Mouse (Mus musculus) retina, embryonic 14.5 days (tissue): ENCODE measurements around the gene Tmem131.

Experiments used
- DNase-seq: peaks from one replicate; pipeline ENCODE4 v3.0.0-alpha.2; 2015; ENCODE audit warnings: low spot score

The Tmem131 gene

DNA sequence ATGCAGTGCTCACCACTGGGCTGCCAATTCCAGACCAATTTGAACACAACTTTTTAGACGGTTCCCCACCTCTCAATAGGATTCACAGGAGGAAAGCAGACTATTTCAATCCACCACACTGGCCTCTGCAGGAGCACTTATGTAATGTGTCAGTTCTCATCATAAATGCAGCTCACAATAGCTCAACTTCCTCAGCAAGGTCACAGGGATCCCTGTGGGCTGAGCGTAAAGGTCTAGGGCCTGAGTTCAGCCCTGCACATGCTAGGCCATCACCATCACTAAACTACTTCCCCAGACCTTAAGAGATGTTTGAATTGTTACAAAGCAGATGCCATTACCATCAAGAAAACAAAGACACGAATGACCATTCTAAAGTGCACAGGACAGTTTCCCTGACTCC is 58.9 kb downstream of the Tmem131 start:
- DNase-seq = no peak

DNA sequence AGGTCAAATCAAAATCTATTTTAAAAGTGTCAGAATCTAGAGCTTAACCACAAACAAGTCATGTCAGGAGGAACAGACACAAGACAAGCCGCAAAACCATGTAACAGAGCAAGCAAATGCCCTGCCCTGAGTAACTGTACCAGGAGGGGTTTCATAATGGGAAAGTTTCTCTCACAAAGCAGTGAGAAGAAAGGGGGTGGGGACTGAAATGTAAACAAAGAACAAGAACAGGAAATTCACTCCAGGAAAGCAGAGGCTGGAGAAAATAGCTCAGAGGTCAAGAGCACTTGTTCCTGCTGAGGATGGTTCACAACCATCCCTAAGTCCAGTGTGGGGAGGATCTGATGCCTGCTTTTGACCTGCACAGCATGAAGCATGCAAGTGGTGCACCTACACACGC is 59.7 kb downstream of the Tmem131 start:
- DNase-seq = no peak

DNA sequence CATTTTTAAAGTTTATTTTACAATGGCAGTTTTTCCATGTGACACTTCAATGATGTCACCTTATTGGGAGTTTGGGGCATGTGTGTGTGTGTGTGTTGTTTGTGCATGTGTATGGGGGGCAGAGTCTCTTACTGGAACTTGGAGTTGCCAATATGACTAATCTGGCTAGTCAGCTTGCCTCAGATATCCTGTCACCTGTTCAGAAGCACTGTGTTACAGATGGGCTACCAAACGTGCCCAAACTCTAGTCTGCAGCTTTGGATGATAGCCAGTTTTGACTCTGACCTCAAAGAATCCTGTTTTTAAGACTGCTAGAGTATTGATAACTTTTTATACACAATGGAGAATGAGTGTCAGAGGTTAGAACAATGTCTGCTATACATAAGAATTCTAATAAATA is 64.3 kb downstream of the Tmem131 start:
- no peak for DNase-seq

DNA sequence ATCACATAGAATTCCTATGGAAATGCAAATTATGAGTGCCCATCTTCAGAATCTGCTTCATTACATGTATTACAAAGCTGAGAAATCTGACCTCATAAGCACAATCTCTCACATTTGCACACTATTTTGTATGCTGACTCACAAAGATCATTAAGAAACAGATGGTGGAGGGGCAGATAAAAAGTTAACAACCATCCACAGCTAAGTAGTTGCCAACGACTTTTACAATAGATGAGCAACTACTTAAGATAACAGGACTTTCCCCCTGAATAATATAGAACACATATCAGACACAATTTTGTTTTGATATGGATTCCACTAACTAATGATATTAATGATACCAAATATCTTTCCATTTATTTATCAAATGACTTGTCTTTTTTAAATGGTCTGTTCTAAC is 66.3 kb downstream of the Tmem131 start:
- DNase-seq = no peak

- no peak for DNase-seq
These were observed 68.4 kb downstream of the Tmem131 start for GRCm38 (mm10) chr1:36874874-36875561.

- no peak for DNase-seq
These were observed 72.2 kb downstream of the Tmem131 start for GRCm38 (mm10) chr1:36871238-36871637.

- DNase-seq = no peak
These were observed 72.9 kb downstream of the Tmem131 start for GRCm38 (mm10) chr1:36870518-36870917.

DNA sequence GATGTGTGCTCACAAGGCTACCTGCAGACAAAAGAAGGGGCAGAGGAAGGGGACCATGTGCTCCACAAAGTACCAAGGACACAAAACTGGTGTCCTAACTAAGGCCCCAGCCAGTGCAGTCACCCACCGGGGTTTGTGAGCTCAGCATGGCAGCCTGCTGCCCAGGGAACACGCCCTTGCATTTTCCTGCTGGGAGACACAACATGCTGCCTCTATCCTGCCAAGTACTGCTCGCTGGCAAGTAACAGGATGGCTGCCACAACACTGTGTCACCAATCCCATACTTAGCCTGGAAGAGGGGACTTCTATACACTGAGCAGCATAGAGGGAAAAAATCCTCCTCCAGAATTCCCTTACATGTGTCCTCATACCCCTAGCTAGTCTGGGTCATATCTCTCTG is 78.7 kb downstream of the Tmem131 start:
- DNase-seq = no peak

- DNase-seq = no peak
These were observed 81.7 kb downstream of the Tmem131 start for GRCm38 (mm10) chr1:36861775-36862174.

- DNase-seq = no peak
These were observed 82.6 kb downstream of the Tmem131 start for GRCm38 (mm10) chr1:36860876-36861275.

GRCm38 (mm10) chr1:36860431-36860849 is 83.0 kb downstream of the Tmem131 start:
- DNase-seq = no peak

DNA sequence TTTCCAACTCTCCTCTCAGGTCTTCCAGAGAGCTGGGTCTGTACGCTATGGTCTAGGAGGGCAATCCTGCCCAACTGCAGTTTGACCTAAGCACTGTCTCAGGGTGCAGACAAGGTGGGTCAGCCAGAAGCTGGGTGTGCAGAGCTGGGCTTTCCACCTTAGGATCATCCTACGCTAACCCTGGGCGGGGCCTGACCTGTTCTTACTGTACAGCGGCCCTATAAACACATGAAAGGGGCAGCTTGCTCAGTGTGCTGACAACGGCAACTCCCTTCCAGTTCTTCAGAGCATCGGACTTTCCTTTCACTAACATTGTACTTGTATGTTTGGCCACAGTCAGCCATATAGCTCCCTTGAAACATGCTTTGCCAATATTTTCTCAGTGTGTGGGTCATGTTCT is 86.4 kb downstream of the Tmem131 start:
- DNase-seq = no peak

DNA sequence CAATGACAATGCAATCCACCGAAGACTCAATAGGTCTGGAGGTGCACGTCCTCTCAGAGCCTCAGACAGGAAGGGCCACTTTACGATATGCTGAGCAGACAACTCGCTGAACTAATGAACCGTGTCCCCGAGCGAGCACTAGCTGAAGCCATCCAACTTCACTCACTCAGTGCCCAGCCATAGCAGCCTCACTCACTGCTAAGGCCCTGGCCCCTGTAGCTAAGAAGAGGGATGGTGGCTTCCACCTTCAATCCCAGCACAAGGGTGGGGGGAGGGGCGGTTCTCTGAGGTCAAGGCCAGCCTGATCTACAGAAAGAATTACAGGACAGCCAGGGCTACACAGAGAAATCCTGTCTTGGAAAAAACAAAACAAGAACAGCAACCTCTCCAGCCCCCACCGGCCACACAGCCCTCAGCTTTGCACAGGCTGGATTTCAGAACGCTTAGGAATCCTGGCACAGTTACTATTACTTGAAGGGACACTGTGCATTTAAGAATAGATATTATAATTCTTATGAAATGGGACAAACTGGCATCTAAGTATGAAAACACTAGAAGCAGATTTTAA is 89.2 kb downstream of the Tmem131 start:
- DNase-seq = no peak

DNA sequence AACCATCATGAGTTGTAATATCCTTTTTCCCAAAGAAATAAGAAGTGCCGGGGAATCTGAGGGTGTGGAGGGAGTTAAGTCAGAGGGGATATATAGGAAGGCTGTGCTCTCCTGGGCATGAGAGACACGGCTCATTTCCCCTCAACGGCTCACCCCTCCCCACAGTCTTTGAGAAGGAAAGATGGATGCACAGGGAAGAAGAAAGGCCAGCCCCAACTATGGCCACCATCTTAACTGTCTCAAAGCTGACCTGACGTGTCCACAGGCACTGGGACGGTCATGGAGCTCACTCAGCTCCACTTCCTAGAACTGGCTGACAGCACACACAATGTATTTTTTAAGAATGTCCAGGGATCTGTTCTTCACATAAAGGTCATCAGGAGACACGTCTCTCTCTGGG is 91.4 kb downstream of the Tmem131 start:
- DNase-seq = no peak

DNA sequence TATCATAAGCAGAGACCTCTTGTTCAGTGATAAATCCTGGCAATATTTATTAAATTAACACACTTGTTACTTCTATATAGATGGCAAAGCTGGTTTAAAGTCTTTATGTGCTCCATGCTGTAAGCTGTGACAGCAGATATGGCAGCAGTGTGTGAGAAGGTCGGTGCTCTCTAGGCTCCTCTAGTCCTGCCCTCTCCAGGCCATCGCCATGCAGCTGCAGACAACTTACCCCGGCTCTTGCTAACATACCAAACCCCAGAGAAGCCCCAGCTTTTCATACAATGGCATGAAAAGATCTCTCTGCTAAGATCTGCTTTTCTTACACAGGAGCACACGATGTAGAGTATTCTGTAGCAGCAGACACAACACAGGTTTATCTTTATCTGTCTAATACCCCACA is 92.1 kb downstream of the Tmem131 start:
- DNase-seq = no peak

- DNase-seq = no peak
These were observed 95.4 kb downstream of the Tmem131 start for GRCm38 (mm10) chr1:36848036-36848435.

DNA sequence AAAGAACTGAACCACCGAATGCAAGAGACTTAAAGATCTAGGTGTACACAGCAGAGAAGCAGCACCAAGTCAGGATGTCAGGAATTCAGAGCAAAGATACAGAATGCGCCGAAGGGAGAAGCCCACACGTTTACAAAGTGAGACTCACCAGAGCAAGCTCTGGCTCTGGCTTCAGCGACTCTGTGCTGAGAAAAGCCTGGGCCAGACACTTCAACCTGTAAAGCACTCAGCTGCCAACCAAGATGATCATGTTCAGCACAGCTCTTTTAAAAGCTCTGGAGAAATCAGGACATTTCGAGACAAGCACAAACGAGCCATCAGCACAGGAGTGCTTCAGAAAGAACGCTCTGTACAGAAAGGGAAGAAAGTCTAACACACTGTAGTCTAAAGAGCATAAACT is 96.2 kb downstream of the Tmem131 start:
- DNase-seq = no peak

DNA sequence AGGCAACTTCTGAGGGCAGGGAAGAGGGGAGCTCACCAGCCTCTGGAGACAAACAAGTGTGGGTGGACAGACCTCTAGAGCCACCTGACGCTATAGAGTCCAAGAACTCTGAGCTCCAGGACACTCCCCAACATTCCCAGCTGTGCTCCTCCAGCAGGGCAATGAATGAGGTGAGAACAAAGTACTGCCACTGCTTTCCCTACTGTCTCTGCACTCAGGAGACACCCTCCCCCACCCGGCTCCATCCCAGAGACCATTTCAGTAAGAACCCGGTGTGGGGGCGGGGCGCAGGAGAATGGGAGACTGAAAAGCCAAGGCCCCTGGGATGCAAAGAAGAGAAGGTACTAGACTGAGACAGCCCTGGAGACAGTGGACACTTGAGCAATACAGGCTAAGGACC is 98.4 kb downstream of the Tmem131 start:
- no peak for DNase-seq

DNA sequence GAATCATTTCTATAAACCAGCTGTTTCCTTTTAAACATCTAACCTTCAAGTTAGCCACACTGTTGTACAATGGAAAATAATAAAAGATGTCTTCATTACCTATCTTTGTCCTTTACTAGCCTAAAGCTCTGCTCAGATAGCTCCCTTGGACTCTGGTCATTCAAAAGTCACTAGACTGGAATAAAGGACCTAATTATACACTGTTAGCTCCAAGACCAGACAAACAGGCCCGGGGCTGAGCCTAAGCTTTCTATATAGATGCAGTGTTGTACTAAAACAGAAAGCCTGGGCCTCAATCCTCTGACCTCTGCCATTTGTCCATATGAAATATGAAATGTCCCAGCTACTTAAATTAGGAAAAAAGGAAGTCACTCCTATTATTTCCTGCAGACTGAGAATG is 101.7 kb downstream of the Tmem131 start:
- DNase-seq = peak; percentile 77

- DNase-seq = no peak
These were observed 102.5 kb downstream of the Tmem131 start for GRCm38 (mm10) chr1:36840959-36841358.

DNA sequence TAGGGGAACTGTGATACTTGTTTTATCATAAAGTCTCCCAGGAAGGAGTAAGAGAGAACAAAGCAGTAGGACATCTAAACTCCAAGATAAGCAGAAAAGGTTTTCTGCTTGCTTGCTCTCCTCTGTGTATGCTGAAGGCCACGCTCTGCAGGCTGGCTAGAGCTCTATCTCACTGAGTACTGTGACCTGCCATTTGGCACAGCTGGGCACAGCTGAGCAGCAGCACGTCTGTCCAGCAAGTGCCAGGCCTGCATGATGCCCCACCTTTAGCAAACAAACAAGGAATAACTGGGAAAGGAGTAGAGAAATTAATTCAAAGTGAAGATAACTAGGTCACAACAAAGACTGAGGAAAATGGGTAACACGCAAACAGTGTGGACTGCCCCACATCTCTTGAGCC is 103.6 kb downstream of the Tmem131 start:
- DNase-seq = no peak

- no peak for DNase-seq
These were observed 107.1 kb downstream of the Tmem131 start for GRCm38 (mm10) chr1:36836274-36836954.

DNA sequence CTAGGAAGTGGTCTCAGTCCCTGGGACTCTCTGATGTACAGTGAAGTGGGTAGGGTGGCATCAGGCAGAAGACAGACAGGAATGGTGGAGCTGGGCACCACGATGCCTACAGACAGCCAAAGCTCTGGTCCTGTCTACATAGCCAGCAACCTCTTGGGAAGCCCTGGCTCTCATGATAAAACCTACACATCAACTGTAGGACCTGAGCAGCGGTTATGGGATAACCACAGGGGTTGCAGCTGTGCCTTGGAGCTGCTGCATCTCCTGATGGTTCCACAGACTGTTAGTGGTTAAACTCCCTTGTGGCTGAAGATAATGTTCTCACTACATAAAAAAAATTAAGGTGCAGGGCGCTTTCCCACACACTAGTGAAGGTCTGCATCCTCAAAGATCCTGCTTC is 107.9 kb downstream of the Tmem131 start:
- DNase-seq = no peak

DNA sequence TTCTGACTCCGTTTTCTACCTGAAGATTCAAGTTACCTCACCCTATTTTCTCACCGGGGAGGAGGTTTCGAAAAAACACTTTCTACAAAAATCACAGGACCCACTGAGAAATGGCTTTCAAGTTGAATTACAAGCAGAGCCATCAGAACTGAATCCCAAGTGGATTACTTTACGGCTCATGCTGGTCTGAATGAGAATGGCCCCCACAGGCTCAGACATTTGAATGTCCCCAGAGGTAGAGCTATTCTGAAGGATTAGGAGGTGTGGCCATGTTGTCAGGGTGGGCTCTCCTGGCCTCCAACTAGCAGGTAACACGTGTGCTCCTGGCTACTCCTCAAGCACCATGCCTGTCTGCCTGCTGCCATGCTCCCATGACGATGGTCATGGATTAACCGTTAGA is 109.4 kb downstream of the Tmem131 start:
- DNase-seq = no peak
